Mouse (Mus musculus) spleen, postnatal 14 days (tissue): Measurements from ENCODE around the gene Trpm1.

Source experiments
- DNase-seq, 2 experiments: peaks; one replicate each; pipeline ENCODE4 v3.0.0; 2021 to 2022; ENCODE audit warnings: low spot score in 2 of 2

Trpm1 gene

DNA sequence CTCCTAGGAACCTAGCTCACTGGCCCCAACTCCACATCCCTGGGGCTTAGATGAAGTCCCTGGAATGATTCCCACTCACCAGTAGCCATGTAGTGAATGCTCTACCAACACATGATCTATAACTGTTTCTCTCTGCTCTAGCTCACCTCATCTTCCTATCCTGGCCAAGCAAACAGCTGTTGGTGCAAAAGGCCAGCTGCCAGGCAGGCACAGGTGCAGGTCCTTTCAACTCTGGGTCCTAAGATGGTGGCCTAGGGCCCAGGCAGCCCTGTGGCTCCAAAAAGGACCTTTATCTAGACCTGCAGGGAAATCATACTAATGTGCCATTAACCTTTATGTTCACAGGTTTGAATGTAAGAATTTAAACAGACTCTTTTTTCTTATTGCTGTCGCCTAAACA, 10.3 kb downstream of the Trpm1 start:
- no peak for DNase-seq

DNA sequence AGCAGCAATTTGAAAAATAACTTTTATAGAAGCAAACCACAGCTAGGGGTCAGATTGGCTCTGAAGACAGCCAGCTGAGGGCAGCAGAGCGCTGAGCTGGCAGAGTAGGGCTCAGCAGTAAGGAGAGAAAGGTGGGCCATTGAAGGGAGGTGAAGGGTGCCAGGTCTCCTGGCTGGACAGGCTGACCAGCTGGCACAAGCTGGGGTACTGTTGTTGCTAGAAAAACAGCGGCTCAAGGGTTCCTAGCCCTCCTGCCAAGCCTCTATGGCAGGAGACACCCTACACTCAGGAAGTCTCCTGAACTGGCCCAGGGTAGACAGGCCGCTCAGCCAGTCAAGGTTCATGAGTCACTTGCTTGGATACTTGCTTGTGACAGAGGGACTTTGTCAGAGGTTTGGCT, 11.4 kb downstream of the Trpm1 start:
- DNase-seq: no peak

DNA sequence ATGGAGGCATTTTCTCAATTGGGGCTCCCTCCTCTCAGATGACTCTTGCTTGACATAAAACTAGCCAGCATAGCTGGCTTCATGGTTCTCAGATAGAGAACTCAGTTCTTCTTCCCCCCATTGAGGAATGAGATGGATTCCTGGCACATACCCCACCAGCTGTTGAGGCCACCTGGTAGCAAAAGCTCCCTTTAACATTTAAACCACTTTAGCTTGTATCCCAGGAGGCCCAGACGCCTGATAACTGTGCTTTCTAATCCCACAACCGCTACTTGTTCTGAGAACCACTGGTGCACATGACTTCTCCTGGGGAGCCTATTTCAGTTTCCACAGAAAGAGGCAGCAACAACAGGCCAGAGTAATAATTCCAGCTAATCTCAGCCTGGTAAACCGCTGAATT, 12.4 kb downstream of the Trpm1 start:
- DNase-seq: no peak

DNA sequence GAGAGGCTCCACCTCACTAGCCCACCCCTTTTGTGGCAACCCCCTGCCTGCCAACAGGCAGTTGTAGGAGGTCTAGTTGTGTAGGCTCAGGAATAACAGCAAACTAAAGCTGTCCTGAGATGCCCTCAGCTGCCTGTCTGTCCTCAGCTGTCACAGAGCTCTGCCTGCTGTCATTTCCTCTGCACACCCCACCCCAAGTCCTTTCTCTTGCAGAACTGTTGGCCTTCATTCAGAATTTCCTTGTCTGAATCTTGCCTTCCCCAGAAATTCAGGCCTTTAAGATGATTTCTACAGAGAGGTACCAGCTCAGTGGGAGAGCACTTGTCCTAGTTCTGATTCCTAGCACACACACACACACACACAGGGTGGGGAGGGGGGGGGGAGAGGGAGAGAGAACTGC, 13.1 kb downstream of the Trpm1 start:
- DNase-seq: no peak

DNA sequence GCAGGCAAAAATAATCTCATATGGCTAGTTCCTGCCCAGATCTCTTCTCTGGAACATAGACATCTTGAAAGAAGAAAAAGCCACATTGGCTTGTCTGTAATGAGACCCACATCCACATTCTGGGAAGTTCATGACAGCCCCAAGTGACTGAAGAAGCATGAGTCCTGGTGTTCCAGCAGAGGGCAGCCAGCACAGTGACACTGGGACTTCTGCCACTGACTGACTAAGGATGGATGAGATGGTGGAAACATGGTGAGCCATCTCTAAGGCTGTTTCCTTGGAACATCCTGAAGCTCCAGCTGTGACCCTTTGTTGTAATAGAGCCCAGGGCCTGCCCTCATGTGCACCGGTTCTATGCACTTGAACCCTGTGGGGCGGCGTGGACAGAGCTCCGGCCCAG, 25.7 kb downstream of the Trpm1 start:
- no peak for DNase-seq

DNA sequence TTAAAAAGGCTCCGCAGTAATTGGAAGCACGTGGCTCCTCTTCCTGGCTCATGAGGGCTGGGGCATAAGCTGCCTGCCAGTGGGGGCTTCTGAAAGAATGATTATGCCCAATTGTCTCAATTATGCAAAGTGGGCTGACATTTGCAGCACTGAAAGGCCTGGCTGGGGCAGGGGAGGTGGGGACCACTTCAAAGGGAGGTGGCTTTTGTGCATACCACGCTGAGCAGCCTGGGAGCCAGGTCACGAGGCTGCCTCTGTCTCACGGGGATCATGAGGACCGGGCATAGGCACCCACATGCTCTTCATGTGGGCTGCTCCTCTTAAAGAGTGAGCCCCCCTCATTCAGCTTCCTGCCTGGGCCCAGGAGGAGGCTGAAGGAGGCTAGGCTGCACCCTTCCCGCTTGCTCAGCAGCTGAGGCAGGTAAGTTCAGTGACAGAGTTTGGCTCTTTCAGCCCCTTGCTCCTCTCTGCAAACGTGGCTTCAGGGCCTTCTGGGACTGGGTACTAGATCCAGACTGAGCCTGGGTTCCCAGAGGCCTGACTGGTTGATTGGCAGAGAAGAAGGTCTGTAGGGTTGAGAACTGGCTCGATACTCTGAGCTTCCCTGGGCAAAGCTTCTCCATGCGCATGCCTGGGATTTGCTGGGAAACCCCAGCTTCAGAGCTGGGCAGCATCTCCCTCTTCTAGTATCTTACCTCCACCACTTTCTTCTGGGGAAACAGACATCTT, 31.7 kb downstream of the Trpm1 start:
- no peak for DNase-seq

DNA sequence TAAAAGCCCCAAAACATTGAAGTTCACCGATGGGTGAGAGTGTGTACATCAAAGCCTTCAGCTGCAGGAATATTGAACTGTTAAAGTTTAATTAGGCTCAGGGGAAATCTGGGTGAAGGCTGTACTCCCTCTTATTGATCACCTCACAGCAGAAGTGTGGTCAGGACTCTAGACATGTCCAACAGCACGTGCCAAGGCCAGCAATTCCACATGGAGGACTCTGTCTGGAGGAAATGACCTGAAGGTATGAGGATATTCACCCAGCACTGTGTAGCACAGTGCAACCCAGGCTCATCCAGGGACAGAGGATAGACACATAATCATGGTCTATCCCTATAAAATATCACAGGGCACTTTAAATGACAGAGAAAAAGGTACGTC, 32.3 kb downstream of the Trpm1 start:
- no peak for DNase-seq

DNA sequence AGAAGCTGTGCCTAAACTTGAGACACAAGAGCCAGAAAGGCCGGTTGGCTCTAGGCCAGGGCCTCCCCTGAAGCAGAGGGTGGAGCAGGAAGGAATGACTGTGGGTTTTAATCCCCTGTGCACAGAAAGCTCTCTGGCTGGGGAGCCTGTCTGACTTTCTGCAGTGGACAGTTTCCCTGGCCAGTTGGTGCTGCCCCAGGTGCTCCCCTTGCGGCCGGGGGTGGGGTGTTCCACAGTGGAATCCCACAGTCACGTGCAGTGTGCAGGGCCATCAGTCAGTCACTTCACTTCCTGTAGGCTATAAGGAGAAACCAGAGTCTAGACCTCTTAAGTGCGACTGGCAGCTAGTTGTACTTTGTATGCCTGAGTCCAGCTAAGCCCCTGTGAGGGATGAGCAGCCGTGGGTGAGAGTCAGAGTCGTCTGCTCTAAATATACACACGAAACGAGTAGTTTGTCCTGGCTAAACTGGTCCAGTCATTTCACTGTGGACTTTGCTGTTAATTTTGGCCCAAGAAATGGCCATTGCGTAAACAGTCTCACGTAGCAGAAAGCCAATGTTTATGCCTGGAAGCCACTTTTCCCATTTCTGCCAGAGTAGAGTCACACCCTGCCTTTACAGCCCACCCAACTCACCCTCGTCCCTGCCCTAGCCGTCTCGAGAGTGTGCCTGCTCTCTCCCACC, 38.8 kb downstream of the Trpm1 start:
- no peak for DNase-seq

DNA sequence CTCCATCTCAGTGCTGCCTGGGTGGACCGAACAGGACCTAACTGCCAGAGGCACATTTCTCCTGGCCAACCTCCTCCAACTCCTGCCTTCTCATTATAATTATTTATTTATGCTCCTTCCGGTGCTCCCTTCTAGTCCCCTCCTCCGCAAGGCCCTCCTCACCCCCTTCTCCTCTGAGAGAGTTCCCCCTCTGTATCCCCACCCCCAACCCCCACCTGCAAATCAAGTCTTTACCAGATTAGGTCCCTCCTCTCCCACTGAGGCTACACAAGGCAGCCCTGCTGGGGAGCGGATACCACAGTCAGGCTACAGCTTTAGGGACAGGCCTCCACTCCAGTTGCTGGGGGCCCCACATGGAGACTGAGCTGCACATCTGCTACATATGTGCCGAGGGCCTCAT, 39.8 kb downstream of the Trpm1 start:
- DNase-seq: no peak

DNA sequence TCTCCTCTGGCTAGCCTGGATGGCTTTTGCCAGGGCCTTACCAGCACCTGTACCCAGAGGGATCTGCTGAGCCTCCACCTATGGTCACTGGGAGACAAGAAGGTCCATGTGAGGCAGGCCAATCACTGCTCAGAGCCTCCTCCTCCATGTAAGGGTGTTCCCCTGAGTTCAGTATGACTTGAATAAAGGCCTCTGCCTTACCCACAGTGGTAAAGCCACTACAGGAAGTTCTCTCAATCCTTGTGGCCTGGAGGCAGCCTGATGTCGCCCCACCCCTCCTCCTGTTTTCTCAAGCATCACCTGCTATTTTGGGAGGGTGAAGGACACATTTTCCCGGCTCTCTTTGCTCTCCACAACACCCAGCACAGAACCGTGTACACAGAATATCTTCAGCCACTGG, 42.5 kb downstream of the Trpm1 start:
- no peak for DNase-seq

DNA sequence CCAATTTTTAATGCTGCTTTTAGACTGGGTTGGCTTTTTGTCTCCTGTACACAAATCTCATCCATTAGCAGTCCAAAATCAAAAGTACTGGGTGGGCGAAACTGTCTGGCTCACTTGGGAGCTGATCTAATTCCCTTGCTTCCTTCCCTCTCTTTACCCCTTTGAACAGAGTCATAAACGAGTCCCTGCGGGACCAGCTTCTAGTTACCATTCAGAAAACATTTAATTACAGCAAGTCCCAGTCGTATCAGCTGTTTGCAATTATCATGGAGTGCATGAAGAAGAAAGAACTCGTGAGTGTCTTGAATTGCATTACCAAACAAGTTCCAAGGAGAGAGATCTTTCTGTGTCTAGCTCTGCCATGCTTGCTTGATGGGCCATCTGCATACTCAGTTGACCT, 55.1 kb downstream of the Trpm1 start:
- no peak for DNase-seq

DNA sequence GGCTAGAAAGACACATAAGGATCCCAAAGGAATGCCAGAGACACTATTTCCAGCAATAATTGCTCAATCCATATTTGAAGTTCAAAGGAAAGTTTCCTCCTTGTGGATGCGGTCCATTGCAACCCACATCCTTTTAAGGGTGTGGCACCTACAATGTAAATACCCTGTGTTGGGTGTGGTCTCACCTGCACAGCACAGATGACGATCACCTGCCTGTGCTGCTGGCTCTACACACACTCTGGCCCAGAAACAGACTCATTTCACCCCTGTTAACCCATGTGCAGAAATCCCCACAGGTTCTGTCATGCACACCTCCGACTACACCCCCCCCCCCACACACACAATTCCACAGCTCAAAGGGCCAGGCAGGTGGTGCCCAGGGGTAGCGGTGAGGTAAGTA, 59.2 kb downstream of the Trpm1 start:
- no peak for DNase-seq

DNA sequence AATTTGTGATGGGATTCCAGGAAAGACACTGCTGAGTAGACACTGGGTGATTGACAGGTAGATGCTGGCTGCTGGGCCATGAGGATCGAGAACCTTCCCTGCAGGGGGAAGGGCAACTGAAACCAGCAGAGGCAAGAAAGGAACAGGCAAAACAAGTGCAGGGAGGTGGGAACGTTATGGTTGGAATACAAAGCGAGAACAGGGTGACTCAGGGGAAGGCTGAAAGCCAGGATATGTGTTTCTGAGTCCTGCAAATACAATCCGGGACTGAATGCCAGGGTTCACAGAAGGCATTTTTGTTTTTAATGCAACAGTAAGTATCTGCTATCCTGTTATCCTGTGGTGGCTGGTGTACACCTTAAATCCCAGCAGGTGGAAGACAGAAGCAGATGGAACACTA, 60.4 kb downstream of the Trpm1 start:
- no peak for DNase-seq

DNA sequence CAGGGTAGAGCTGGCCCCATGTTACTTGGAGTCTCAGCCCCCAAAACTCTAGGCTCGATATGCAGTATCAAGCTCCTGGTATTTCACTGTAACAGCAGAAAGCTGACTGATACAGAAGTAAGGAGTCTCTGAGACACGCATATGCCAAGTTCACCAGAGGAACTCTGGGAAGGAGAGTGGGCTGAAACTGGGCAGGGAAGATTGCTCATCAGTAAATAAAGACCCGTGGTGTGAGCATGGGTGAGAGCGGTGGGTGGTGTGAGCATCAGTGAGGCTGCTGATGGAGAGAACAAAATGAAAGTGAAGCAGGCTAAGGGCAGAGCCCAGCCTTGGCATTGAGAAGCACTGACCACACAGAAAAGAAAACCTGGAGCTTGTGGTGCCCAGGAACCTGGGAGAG, 62.0 kb downstream of the Trpm1 start:
- DNase-seq: no peak

DNA sequence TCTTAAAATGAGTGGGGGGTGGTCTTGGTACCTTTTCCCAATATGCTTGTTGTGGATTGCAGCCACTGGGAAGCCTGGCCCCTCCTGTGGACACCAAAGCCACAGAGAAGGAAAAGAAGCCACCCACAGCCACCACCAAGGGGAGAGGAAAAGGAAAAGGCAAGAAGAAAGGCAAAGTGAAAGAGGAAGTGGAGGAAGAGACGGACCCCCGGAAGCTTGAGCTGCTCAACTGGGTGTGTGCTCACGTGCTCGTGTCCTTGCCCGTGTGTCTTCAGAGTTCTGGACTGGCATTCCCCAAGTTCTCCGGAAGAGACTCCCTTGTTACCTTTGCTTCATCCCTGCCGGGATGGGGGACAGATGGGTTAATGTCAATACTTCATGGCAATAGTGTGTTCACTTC, 63.8 kb downstream of the Trpm1 start:
- DNase-seq: no peak

DNA sequence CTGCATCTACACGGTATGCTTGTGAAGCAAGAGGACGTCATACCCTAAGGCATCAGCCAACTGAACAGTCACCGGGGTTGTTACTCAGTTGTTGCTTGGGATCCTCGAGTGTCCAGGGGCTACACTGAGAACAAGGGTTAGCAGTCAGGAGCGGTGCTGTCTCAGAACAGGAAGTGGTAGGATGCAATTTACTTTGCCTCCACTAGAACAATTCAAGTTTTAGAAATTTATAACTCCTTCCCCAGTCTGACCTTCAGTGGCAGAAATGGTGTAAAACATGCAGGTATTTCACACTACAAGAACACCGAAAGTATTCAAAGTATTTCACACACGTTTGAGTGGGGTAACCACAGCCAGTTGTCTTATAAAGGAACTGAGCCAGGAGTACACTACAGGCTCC, 66.1 kb downstream of the Trpm1 start:
- no peak for DNase-seq

DNA sequence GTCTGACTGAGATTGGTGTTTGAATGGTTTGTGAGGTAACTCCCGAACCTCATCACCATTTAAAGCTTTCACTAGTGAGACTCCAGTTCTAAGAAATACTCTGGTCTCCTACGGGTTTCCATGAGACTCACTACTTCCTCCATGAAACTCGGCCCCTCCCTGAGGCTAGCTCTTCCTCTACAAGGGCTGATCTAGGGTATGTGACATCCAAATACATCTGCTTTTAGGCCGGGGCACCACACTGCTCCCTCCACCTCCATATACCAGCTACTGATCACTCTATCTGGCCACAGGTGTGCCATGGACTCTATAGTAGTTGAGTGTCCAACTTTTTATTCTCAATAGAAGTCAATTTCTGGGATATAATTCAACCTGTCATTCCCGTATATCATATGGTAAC, 69.6 kb downstream of the Trpm1 start:
- DNase-seq: no peak

DNA sequence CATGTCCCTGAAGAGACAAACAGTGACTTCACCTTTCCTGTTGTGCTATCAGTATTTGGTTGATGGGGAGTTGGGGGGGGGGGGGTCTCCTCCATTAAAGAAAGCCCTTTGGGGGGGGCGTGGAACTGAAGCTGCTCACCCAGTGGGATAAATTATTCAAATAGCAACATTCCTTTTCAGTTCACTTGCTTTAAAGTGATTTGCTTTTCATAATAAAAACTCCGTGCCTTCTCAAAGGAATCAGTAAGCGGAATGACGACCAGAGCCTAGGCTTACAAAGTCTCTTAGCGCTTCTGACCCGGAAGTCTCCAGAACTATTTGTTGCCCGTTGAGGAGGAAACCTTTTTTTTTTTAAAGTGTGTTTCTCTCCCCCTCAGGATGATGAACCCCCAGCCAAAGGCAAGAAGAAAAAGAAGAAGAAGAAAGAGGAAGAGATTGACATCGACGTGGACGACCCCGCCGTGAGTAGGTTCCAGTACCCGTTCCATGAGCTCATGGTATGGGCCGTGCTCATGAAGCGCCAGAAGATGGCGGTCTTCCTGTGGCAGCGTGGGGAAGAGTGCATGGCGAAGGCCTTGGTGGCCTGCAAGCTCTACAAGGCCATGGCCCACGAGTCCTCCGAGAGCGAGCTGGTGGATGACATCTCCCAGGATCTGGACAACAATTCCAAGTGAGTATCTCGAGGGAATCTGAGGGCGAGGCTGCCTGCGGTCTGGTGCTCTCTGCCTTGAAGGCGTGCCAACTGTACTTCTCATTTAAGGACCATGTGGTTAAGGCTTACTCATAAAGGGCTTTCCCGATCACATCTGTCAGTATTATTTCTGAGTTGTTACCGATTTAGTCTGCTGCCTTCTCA, 72.9 kb downstream of the Trpm1 start:
- DNase-seq: no peak

DNA sequence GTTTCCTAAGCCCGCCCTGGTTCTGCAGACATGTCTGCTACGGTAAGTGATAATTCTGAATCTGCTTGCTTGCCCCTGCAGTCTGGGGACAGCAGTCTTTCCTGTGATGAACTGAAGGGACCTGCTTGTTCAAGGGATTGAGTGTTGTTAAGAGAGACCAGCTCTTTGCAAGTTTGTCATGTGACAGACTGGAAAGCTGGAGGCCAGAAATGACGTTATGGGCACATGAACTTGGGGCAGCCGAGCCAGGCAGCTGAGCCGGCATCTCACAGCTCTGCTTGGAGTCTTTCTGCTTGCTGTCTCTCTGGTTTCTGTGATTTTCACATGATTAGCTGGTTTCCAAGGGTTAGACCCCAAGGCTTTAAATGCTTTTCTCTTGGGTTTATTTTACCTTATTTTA, 74.0 kb downstream of the Trpm1 start:
- no peak for DNase-seq

DNA sequence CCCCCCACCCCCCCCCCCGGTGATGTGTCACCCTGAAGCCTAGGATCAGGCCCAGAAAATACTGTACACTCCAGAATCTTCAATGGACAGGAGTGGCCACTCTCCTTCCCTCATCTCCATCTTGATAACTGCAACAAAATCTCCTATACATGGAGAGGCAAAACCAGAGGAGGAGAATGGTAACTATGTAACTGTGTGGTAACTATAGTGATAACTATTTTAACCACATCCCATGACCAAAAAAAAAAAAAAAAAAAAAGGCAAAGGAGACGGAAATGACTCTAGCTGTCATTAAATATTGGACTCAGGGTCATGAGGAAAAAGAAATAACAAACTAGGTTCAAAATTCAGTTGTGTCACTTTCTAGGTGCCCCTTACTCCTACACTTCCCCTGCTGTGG, 74.7 kb downstream of the Trpm1 start:
- no peak for DNase-seq

DNA sequence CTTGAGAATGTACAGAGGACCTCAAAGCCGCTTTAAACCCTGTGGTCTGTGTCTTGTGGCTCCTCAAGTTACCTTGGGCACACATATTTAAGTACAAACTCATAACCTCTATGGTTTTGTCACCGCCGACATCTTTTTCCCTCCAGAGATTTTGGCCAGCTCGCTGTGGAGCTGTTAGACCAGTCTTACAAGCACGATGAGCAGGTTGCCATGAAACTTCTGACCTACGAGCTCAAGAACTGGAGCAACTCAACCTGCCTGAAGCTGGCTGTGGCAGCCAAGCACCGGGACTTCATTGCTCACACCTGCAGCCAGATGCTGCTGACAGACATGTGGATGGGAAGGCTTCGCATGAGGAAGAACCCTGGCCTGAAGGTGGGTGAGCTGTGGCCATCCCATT, 76.3 kb downstream of the Trpm1 start:
- no peak for DNase-seq

DNA sequence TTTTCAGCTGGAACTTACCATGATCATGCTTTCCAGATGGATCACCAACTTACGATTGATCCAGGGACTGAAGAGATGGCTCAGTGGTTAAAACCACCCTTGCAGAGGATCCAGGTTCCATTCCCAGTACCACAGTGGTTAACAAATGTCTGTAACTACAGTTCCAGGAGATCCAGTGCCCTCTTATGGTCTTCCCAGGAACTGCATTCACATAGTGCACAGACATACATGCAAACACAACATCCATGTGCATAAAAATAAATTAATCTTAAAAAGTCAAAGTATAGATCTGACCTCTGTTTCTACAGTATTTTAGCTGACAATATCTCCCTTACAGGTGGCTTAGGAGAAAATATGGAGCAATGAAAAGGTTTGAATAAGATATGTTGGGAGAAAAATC, 77.4 kb downstream of the Trpm1 start:
- no peak for DNase-seq

DNA sequence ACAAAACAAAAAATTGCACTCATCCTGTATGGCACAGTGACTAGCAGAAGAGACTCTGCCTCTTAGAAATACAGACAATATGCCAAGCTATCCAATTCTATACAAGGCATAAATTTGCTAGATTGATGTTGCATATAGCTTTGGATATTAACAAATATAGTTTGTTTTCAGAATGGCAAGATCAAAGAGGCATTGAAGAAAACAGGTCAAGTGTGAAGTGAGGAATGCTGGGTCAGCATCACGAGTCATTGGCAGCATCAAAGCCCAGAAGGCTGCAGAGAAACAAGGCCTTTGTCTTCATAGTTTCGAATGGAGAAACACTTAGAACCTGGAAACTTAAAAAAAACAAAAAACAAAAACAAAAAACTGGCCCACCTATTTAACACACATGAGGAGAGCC, 78.4 kb downstream of the Trpm1 start:
- DNase-seq: no peak
